Mouse (Mus musculus): Measurements from ENCODE around the gene Hist4h4.

- TF ChIP-seq POLR2A (IDR thresholded peaks at IDR 0.05; ENCODE audit: borderline replicate concordance, control insufficient read depth, low read depth, low read length): no peak
- TF ChIP-seq CTCF (IDR thresholded peaks at IDR 0.05; ENCODE audit: control insufficient read depth, insufficient read depth, low read length): no peak
Measured at GRCm38 (mm10) chr6:136815381-136815780, 11.2 kb upstream of the Hist4h4 start.
